Mouse (Mus musculus): Measurements from ENCODE around the gene Elfn1.

The Elfn1 gene

DNA sequence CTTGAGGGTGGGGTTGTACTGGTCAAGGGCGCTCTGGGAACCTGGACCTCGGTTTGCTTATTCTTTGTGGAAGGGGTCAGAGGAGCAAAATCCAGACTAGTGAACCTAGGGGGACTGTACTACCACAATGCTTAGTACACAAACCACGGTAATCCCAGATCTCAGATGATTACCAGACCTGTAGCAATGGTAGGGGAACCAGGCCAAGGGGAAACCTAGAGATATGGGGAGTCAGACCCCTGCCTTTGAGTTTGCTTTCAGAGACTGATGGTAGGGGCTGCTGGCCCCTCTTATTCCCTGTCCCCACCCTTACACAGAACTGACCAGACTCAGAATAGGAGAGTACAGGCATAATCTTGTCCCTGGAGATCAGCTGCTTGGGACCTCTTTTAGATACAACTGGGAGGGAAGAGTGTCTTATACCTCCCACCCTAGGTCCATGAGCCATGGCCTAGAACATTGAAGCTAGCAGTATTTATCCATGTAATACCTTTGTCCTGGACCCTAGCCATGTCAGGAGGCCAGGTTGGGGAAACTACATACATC, 3.1 kb downstream of the Elfn1 start:
- in situ Hi-C loops (cut with MboI, MseI), result no loop called here

DNA sequence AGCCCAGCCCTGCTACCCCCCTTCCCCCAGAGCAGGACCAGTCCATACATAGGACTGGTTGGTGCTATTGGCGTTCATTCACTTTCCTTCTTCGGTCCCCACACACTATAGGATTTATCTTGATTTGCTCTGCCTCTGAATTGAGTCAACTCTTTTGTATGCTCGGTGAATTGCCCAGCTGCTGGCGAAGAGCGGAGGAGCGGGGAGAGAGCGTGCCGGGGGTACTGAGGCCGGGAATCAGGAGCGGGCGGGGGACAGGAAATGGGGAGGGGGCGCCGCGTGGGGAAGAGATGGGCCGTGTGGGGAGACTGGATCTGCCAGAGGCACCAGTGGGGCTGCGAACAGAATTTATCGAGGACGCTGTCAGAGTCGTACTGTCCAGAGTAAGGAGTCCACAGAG, 3.8 kb downstream of the Elfn1 start:
- in situ Hi-C loops (cut with MboI, MseI), result no loop called here

DNA sequence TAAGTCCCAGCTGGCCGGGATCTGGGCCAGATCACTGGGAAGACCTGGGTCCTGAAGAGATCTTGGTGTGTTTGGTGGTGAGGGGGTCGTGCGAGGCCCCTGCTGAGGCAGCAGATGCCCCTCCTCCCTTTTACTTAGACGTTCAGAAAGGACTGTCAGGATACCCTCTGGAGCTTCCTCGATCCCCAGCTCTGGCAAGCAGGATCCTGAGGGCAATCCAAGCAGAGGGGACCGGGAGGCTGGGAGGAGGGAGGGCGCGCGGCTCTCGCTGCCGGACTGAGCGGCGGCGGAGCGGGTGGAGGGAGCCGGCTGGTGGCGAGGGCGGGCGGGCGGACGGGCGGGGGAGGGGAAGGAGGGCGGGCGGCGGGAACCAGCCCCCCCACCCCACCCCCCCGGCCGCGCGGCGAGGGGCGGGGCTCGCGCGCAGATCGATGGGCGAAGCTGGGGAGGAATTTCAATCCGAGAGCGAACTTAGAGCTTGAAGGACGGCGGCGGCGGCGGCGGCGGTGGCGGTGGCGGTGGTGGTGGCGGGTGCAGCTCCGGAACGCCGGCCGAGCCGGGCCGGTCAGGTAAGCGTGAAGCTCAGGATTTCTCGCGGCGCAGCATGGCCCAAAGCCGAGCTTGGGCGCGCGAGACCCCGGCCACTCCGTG, 4.5 kb downstream of the Elfn1 start:
- in situ Hi-C loops (cut with MboI, MseI), result no loop called here

DNA sequence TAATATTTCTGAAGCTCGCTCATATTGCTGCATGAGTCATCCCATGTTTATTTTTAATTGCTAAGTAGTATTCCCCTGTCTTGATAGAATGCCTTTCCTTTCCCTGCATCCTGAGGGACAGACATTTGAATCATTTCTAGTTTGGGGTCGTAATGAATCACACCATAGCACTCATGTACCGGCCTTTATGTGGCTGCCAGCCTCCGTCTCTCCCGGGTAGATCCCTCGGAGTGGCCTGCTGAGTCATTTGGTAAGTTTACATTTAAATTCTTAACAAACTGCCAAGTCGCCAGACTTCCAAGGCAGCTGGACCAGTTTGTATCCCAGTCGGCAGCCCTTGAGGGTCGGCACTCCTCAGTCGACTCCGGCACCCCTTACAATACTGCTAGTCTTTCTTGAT, 13.9 kb downstream of the Elfn1 start:
- in situ Hi-C loops (cut with MboI, MseI), result no loop called here

DNA sequence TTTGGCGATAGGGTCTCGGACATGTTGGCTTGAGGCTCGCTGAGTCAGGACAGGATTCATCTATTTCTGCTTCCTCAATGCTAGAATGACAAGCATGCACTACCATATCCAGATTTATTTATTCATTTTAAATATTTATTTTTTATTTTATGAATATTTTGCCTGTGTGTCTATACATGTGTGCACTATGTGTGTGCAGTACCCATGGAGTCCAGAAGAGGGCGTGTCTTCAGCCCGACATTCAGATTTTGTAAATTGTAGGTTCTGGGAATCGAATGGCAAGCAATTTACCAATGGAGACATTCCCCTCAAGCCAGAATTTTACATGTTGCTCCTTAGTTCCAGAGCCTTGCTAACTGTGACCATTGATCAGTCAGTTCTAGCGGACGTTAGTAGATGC, 16.1 kb downstream of the Elfn1 start:
- in situ Hi-C loops (cut with MboI, MseI), result no loop called here

DNA sequence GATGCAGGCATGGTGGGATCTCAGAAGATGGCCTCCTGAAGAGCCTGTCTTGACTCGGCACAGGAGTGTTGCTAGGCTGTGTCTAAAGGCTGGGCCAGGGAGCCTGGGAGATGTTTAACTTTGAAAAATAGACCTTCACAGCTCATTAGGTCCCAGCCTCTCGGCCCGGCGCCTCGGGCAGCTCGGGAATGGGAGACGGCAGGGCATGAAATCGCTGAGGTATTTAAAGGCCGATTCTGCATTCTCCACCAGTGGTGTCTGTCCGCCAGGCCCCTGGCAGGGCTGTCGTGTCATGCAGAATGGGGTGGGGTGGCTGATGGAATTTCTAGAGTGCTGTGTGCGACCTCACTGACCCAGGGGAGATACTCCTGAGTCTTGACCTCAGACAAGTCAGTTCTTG, 22.4 kb downstream of the Elfn1 start:
- in situ Hi-C loops (cut with MboI, MseI), result no loop called here

DNA sequence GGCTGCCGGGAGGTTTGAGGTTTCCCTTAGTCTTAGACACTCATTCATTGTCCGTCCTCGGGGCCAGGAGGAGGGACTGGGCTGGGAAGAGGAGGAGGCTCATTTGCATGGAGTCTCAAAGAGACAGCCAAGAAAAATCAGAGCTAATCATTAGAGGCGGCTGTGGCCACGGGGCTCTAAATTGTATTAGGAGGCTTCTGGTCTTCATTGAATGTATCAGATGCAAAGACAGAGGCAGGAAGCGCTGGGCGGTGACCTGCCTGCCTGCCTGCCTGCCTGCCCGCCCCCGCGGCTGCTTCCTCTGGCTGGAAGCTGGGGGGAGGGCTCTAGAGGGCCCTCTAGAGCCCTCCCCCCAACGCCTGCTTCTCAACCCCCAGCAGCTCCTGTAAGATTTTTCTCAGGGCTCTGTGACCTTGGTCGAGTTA, 23.2 kb downstream of the Elfn1 start:
- in situ Hi-C loops (cut with MboI, MseI), result no loop called here

DNA sequence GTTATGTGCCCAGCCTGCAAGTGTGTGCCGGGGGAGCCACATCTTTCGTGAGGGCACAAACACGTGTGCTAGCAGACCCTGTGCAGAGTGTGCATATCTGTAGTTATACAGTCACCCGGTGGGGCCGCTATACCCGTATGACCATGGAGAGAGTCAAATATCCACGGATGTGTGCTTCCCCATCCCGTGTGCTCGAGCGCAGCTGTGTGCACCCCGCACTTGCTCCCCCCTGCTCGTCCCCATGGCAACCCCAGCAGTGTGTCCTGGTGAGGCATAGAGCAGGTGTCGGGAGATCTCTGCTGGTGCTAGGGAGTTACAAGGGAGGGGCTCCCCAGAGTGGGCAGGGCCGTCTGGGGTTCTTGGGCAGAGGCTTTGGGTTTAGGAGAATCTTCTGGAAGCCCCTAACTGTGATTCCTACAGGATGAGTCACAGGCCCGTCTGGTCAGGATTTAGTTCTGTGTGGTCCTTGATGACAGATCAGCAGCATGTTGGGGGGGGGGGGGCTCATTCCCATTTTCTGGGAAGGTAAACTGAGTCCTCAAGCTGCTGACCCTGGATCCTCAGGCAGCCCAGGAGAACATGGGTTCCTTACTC, 24.3 kb downstream of the Elfn1 start:
- in situ Hi-C loops (cut with MboI, MseI), result no loop called here

DNA sequence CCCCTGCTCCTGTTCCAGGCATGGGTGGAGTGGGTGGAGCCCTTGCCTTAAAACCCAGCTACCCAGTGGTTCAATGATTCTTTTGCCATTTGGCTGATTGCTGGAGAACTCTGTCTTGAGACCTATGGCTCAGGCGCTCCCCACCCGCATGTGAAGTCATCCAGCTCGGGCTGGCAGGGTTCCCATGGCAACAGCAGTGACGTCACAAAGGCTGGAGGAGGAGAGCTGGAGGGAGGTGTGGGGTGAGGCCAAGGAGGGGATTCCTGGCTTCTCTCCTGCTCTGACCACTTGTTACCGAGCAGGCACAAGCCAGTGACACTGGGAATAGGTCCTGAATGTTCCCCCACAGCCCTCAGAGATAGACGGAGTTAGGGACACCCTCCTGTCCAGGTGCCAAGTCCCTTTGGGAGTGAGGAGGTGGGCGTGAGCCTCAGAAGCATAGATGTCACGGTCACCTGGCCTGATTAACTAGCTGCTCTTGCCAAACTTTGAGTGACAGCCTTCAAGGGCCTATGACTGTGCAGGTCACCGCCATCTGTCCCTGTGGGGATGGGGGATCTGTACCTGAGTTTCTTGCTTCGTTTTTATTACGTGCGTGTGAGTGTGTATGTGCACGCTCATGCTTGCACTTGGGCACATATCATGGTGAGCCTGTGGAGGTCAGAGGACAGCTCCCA, 25.0 kb downstream of the Elfn1 start:
- in situ Hi-C loops (cut with MboI, MseI), result no loop called here

DNA sequence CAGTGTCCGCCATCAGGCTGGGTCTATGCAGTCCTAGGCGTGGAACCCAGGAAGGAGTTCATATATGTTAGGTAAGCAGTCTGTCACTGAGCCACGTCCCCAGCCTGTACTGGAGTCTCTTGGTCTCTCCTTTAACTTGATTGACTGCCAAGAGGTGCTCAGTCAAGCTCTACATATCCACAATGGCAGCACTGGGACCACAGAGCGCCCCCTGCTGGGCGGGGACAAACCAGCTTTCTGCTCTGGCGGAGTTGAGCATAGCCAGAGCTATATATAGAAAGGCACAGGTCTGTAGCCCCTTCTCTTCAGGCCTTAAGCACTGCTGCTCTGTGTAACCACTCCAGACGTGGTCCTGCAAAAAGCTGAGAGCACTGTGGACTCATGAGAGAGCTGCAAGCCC, 25.7 kb downstream of the Elfn1 start:
- in situ Hi-C loops (cut with MboI, MseI), result no loop called here

DNA sequence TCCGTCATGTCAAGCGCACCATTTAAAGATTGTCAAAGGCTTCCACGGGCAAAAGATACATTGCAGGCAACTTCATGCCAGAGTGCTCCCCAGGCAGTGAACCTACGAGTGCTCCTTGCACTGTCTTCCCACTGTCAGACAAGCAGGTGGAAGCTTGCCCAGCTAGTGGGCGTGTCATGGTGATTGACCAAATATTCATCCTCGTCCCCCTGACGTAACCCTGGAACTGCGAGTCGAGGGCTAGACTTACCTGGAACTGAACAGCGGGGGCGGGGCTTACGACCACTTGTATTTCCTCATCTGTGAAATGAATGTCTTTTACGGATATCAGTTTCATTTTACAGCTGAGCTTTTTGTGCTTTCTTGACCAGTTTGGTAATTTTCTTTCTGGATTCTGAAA, 28.7 kb downstream of the Elfn1 start:
- in situ Hi-C loops (cut with MboI, MseI), result no loop called here

DNA sequence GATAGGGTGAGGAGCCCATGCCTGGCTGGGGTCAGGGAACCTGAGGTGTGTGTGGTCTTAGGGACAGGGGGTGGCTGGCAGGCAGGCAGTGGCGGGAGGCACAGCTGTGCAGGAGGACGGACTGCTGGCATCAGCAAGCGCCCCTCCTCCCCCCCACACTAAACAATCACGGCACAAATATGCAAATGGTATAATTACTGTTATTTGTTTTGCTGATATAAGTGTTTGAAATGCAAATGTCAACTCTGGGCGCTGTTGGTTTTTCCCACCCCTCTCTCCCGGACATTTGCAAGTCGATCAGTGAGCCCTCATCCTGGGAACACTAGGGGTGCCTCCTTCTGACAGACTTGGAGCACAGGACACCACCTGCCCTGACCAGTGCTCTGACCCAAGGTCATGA, 37.0 kb downstream of the Elfn1 start:
- in situ Hi-C loops (cut with MboI, MseI), result no loop called here

DNA sequence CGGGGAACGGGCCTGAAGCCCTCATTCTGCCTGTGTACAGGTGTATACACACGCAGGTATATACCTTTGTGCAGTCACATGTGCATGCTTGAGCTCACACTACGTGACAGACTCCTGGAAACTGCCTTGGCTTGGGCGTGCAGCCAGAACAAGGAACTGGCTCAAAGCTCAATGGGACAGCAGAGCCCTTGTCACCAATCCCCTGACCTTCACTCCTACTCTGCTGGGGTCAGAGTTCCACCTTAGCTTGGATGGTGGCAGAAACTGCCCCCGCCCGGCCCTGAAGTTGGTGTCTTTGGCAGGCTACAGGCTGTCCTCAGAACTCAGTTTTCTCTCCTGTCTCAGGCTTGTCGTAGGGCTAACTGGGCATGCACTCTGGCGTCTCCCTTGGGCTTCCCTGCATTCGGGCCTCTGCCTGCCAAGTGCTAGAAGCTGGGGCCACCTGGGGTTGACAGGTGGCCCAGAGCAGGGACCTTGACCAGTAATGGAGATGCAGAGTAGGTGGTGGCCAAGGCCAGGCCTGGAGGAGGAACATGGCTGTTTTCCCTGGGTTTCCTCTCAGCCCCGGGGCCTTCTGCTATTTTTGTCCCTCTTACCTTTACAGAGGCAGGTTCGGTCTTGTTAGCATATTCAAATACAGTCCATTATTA, 38.1 kb downstream of the Elfn1 start:
- in situ Hi-C loops (cut with MboI, MseI), result no loop called here

DNA sequence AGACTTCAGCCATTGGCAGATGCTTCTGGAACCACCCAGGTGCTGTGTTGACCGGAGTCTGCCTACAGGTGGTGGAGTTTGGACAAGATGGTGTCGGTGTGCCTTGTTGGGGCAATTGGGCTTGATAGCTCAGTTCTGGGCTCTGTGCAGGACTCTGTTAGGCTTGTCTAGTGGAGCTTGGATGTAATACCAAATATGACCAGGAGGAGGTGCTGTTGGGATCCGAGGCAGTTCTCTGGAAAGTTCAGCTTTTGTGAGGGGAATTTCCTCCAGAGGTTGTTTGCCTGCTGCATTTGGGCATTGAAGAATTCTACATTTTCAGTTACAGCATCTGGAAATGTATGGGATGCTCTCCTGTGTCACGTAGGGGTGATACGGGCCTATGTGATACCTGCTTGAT, 39.7 kb downstream of the Elfn1 start:
- in situ Hi-C loops (cut with MboI, MseI), result no loop called here

DNA sequence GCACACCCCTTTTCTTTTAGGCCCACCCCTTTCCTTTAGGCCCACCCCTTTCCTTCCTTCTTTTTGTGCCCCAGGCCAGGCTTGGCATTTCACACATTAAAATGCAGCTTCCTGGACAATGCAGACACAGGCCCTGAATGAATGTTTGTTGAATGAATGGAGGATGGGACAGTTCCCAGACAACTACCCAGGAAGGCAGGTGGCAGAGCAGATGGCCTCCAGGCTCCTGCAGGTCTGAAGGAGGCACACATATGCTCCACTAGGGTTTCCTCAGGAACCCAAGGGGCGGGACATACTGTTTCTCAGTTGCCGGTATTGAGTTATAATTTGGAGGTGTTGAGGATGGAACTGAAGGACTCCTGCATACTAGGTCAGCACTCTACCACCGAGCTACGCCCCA, 40.8 kb downstream of the Elfn1 start:
- in situ Hi-C loops (cut with MboI, MseI), result no loop called here

DNA sequence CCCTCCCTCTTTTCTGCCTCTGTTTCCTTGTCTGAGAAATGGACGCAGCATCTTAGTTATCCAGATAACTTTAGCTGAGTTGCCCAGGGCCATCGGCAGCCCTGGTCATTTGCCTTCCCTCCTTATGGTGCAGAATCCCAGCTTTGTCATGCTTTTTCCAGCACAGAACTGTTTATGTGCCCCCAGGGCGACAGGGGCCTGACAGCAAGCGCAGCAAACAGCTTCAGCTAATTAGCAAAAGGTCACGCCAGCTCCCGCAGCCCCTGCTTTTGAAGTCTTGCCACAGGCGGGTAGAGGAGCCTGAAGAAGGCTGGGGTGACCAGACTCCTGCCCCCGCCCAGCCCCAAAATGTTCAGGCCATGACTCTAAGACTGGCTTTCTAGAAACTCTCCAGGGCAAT, 41.6 kb downstream of the Elfn1 start:
- in situ Hi-C loops (cut with MboI, MseI), result no loop called here

DNA sequence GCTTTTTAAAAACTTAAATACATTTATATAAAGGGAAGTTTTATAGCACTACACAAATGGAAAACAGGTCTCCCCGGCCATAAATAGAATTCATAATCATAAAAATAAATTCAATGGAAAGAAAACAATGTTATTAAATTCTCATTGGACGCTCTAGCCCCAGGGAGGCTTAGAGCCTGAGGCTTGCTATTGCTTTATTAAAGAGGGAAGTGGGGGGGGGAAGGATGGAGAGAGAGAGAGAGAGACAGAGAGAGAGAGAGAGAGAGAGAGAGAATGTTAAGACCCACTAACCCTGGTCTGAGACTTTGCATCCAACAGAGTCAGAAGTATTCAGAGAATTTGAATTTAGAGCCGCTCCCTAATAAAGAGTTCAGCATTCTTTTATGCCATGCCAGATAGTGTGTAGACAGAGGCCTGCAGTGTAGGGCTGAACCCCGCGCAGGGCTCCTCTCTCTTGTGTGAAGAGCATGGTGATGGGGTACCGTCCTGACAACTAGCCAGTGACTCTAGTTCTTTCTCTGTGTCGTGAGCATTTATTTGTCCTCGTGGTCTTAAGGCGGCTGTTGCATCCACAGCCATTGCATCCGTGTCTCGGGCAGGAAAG, 42.3 kb downstream of the Elfn1 start:
- in situ Hi-C loops (cut with MboI, MseI), result no loop called here

DNA sequence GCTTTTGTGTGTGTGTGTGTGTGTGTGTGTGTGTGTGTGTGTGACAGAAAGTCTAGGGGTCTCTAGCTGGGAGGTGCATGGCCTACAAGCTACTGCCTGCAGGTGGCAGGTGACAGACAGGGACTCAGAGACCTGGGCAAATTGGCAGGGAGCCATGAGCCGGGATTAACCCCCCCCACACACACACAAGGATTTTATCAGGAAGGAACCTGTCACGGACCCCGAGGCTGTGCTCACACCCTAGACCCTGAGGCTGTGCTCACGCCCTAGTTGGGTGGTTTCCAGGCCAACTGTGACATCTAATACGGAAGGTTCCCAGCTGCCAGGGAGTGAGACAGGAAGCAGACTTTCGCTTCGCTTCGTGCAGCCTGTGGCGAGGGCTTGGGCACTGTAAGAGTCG, 49.1 kb downstream of the Elfn1 start:
- in situ Hi-C loops (cut with MboI, MseI), result no loop called here

DNA sequence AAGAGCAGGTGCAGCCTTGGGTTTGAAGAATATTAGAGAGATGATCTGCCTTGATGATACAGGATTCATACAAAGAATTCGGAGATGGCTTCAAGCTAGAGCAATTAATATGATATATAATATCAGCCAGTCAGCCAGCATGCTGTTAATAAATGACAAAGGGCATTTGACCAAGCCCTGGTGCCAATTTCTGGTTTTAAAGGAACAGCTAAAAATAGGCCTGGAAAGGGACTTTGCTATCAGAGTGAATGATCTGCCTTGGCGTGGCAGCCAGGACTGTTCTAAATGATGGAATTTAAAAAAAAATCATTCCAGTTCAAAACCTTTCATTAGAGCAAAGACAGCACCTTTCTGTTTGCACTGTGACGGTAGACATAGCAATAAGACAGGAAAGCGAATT, 52.0 kb downstream of the Elfn1 start:
- in situ Hi-C loops (cut with MboI, MseI), result no loop called here

DNA sequence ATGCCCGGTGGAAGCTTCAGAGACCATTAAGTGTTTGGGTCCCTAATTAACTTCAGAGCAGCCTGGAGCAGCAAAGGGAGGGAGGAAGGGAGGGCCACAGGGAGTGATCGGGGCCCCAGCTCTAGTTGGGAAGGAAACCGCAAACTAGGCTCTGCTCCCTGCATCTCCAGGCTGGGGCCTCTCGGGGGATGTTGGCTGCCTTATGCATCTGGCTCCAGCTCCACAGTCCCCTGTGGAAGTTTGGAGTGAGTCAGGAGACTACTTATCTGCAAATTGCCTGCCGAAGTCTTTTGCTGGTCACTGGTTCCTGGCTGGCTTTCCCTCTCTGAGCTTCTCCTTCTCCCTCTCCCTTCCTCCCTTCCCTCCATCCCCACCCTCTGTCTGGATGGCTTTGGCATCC, 56.6 kb downstream of the Elfn1 start:
- in situ Hi-C loops (cut with MboI, MseI), result no loop called here

DNA sequence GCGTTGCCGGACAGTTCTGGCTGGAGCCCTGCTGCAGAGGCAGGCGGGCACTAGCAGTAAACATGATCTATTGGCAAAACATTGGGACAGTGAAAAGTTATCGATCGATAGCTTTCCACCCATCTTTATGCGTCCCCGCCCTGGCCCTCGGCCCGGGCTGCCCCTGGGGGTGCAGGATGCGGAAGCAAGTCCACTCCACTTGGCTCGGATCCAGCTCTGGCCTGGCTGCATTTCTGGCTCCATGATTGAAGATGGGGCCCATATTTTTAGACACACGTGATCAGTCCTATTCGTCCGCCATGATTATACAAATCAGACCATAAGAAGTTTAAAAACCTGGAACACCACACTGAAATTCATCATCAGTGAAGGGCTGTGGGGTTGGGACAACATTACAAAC, 57.9 kb downstream of the Elfn1 start:
- in situ Hi-C loops (cut with MboI, MseI), result no loop called here

All from regulatory T cell (primary cell).